Mouse (Mus musculus) heart, embryonic 14.5 days (tissue): ENCODE data around the gene Draxin. TPM values are rescaled to one million over a fixed set of nuclear protein-coding genes. Genes with fewer than 3 reads are reported as not detected.
A peak's percentile ranks its signal among the peaks of the same experiment; 100 is the strongest.

Experiments
- ATAC-seq: fragments of 200-750 bp; cut with Nextera tagmentation; 2 replicates; pipeline ENCODE4 v1.8.0; 2017; ENCODE audit warnings: low read depth, moderate TSS enrichment; ENCODE audit not compliant: insufficient number of reproducible peaks, insufficient read depth, low FRiP score
- H3K27ac ChIP-seq, 2 experiments: fragments of 200-500 bp in 1 of 2; fragments of 300-500 bp in 1 of 2; sonication (generic) in 1 of 2; replicated peaks in 1 of 2; 2 replicates each; pipeline ENCODE4 v1.5.1; 2012 to 2014; ENCODE audit warnings: low read depth in 2 of 2, low read length in 2 of 2, control low read depth in 1 of 2, mild to moderate bottlenecking in 1 of 2, mixed read lengths in 1 of 2; ENCODE audit not compliant: control insufficient read depth in 1 of 2, insufficient read depth in 1 of 2
- H3K27me3 ChIP-seq: fragments of 300-500 bp; sonication (generic); 2 replicates; pipeline ENCODE4 v1.6.1; 2014; ENCODE audit warnings: mild to moderate bottlenecking, low read length, control low read depth; ENCODE audit not compliant: control insufficient read depth, insufficient read depth
- H3K36me3 ChIP-seq: fragments of 300-500 bp; sonication (generic); 2 replicates; pipeline ENCODE4 v1.6.1; 2014; ENCODE audit warnings: mild to moderate bottlenecking, control low read depth, low read length, mixed read lengths; ENCODE audit not compliant: control insufficient read depth, insufficient read depth
- H3K4me1 ChIP-seq, 2 experiments: fragments of 200-500 bp in 1 of 2; fragments of 300-500 bp in 1 of 2; sonication (generic) in 1 of 2; 2 replicates each; pipeline ENCODE4 v1.6.1; 2012 to 2014; ENCODE audit warnings: low read length in 2 of 2, control low read depth in 1 of 2, mixed read lengths in 1 of 2; ENCODE audit not compliant: control insufficient read depth in 2 of 2, insufficient read depth in 2 of 2
- H3K4me2 ChIP-seq: fragments of 300-500 bp; sonication (generic); 2 replicates; pipeline ENCODE4 v1.6.1; 2014; ENCODE audit warnings: mild to moderate bottlenecking, low read length
- H3K4me3 ChIP-seq, 2 experiments: fragments of 200-500 bp in 1 of 2; fragments of 300-500 bp in 1 of 2; sonication (generic) in 1 of 2; 2 replicates each; pipeline ENCODE4 v1.5.1; 2012 to 2014; ENCODE audit warnings: low read length in 2 of 2, mild to moderate bottlenecking in 2 of 2, control low read depth in 1 of 2, low read depth in 1 of 2, moderate library complexity in 1 of 2; ENCODE audit not compliant: control insufficient read depth in 1 of 2, insufficient read depth in 1 of 2
- H3K9ac ChIP-seq: fragments of 300-500 bp; sonication (generic); 2 replicates; pipeline ENCODE4 v1.6.1; 2014; ENCODE audit warnings: mild to moderate bottlenecking, low read length
- H3K9me3 ChIP-seq: fragments of 300-500 bp; sonication (generic); 2 replicates; pipeline ENCODE4 v1.6.1; 2016; ENCODE audit warnings: low read length, control low read depth; ENCODE audit not compliant: control insufficient read depth
- WGBS: fragments of 180-500 bp; shearing (Covaris S2); extraction: QIAGEN DNeasy Blood & Tissue Kit; methylation state at CpG from one replicate; pipeline ENCODE4 v1.1.7; 2014; 5-methylcytosine and 5-hydroxymethylcytosine counted together
- polyA plus RNA-seq: library from polyadenylated mRNA; unstranded; fragments of >200 nt; fragmentation: Nextera tagmentation; extraction: Ambion mirVana; gene quantifications from 2 replicates; pipeline ENCODE4 v1.2.1, GENCODE M21; 2014

Gene Draxin
- polyA plus RNA-seq, 1 experiment from 2014 or later: not detected

- WGBS: 42% methylated on average over 17 of the region's 17 CpGs
- Histone ChIP-seq H3K9ac (peak overlapping the region; percentile 64), H3K36me3 (peaks cover 4% of the 10 kb centered on the region), H3K9me3 (no peaks in the 10 kb centered on the region), H3K27me3 (no peaks in the 10 kb centered on the region), H3K27ac (0 out of 4 replicates have a peak overlapping the region, but pooled peaks of 1 of the 2 experiments have one; percentile 24), H3K4me1 (peaks cover 4 to 8% of the 10 kb centered on the region in 2 experiments; a peak in 2 of 4 replicates), H3K4me3 (peak overlapping the region; percentile 34 to 41), H3K4me2 (peak overlapping the region; percentile 71)
- no peak for ATAC-seq
Observed at GRCm38 (mm10) chr4:148074521-148075189, 55.8 kb downstream of the Draxin start.

GRCm38 (mm10) chr4:148071508-148071907 is 59.0 kb downstream of the Draxin start:
- Histone ChIP-seq H3K4me3 (no peak overlapping the region), H3K4me2 (no peak overlapping the region), H3K9me3 (no peaks in the 10 kb centered on the region), H3K27ac (no peak overlapping the region), H3K9ac (no peak overlapping the region), H3K4me1 (peaks cover 6 to 13% of the 10 kb centered on the region in 2 experiments; a peak in 2 of 4 replicates), H3K36me3 (no peaks in the 10 kb centered on the region), H3K27me3 (no peaks in the 10 kb centered on the region)
- 64% methylated on average over 5 of the region's 5 CpGs for WGBS
- ATAC-seq: no peak

- ATAC-seq: no peak
- no peak overlapping the region for H3K9ac ChIP-seq
- H3K4me3 ChIP-seq: no peak overlapping the region
- H3K4me1 ChIP-seq: peaks cover 9 to 15% of the 10 kb centered on the region in 2 experiments; a peak in 3 of 4 replicates
- no peaks in the 10 kb centered on the region for H3K36me3 ChIP-seq
- H3K9me3 ChIP-seq: no peaks in the 10 kb centered on the region
- no peak overlapping the region for H3K27ac ChIP-seq
- H3K4me2 ChIP-seq: no peak overlapping the region
- H3K27me3 ChIP-seq: no peaks in the 10 kb centered on the region
- 74% methylated on average over 9 of the region's 9 CpGs for WGBS
Observed at GRCm38 (mm10) chr4:148069602-148070218, 60.8 kb downstream of the Draxin start.

GRCm38 (mm10) chr4:148067346-148067745 is 63.2 kb downstream of the Draxin start:
- WGBS: 90% methylated on average over 8 of the region's 8 CpGs
- H3K9me3 ChIP-seq: no peaks in the 10 kb centered on the region
- no peak overlapping the region for H3K4me2 ChIP-seq

GRCm38 (mm10) chr4:148066401-148066744 is 64.1 kb downstream of the Draxin start:
- Histone ChIP-seq H3K4me1 (peaks cover 9 to 15% of the 10 kb centered on the region in 2 experiments; a peak in 3 of 4 replicates), H3K36me3 (no peaks in the 10 kb centered on the region), H3K27ac (no peak overlapping the region), H3K9me3 (no peaks in the 10 kb centered on the region), H3K4me2 (no peak overlapping the region), H3K9ac (no peak overlapping the region), H3K27me3 (no peaks in the 10 kb centered on the region), H3K4me3 (no peak overlapping the region)
- ATAC-seq: no peak
- 47% methylated on average over 9 of the region's 9 CpGs for WGBS

More at GRCm38 (mm10) chr4:148067346-148067745, 63.2 kb downstream of the Draxin start:
- Histone ChIP-seq H3K27me3 (no peaks in the 10 kb centered on the region), H3K36me3 (no peaks in the 10 kb centered on the region), H3K4me1 (peaks cover 9 to 15% of the 10 kb centered on the region in 2 experiments; a peak in 3 of 4 replicates), H3K4me3 (no peak overlapping the region), H3K9ac (no peak overlapping the region), H3K27ac (no peak overlapping the region)
- ATAC-seq: no peak

GRCm38 (mm10) chr4:148065702-148066400 is 64.6 kb downstream of the Draxin start:
- H3K4me3 ChIP-seq: no peak overlapping the region
- H3K9me3 ChIP-seq: no peaks in the 10 kb centered on the region
- no peak for ATAC-seq
- no peaks in the 10 kb centered on the region for H3K27me3 ChIP-seq
- H3K27ac ChIP-seq: no peak overlapping the region
- peaks cover 9 to 15% of the 10 kb centered on the region in 2 experiments; a peak in 3 of 4 replicates for H3K4me1 ChIP-seq
- no peak overlapping the region for H3K4me2 ChIP-seq
- 54% methylated on average over 6 of the region's 6 CpGs for WGBS
- no peak overlapping the region for H3K9ac ChIP-seq
- no peaks in the 10 kb centered on the region for H3K36me3 ChIP-seq

GRCm38 (mm10) chr4:148061086-148061480 is 69.4 kb downstream of the Draxin start:
- Histone ChIP-seq H3K27ac (no peak overlapping the region), H3K4me2 (no peak overlapping the region), H3K4me1 (peaks cover 8 to 12% of the 10 kb centered on the region in 2 experiments; a peak in 2 of 4 replicates), H3K9ac (no peak overlapping the region), H3K36me3 (peaks cover 31% of the 10 kb centered on the region), H3K9me3 (no peaks in the 10 kb centered on the region), H3K27me3 (no peaks in the 10 kb centered on the region), H3K4me3 (no peak overlapping the region)
- ATAC-seq: no peak
- 78% methylated on average over 9 of the region's 9 CpGs for WGBS
